Mouse (Mus musculus) neural tube, embryonic 12.5 days (tissue): ENCODE results near the gene Hsbp1. TPM values are rescaled to one million over a fixed set of nuclear protein-coding genes. Genes with fewer than 3 reads are reported as not detected.
"Not testable (repeated sequence)": the region's sequence is repeated elsewhere in the genome, so short reads cannot be mapped to it uniquely, and the experiment has no call there.

ENCODE experiments used
- ATAC-seq: fragments of 200-750 bp; cut with Nextera tagmentation; 2 replicates; pipeline ENCODE4 v1.8.0; 2017; ENCODE audit warnings: low read depth, mild to moderate bottlenecking, moderate TSS enrichment, moderate library complexity; ENCODE audit not compliant: low FRiP score
- H3K27ac ChIP-seq: fragments of 300-500 bp; sonication (generic); 2 replicates; pipeline ENCODE4 v1.5.1; 2016
- H3K27me3 ChIP-seq: fragments of 300-500 bp; sonication (generic); replicated peaks from 2 replicates; pipeline ENCODE4 v1.6.1; 2016; ENCODE audit warnings: mild to moderate bottlenecking
- H3K36me3 ChIP-seq: fragments of 300-500 bp; sonication (generic); 2 replicates; pipeline ENCODE4 v1.6.1; 2016; ENCODE audit warnings: mild to moderate bottlenecking
- H3K4me1 ChIP-seq: fragments of 300-500 bp; sonication (generic); 2 replicates; pipeline ENCODE4 v1.6.1; 2016
- H3K4me2 ChIP-seq: fragments of 300-500 bp; sonication (generic); replicated peaks from 2 replicates; pipeline ENCODE4 v1.6.1; 2016; ENCODE audit warnings: mild to moderate bottlenecking
- H3K4me3 ChIP-seq: fragments of 300-500 bp; sonication (generic); 2 replicates; pipeline ENCODE4 v1.5.1; 2016
- H3K9ac ChIP-seq: fragments of 300-500 bp; sonication (generic); 2 replicates; pipeline ENCODE4 v1.6.1; 2016; ENCODE audit warnings: mild to moderate bottlenecking
- H3K9me3 ChIP-seq: fragments of 300-500 bp; sonication (generic); 2 replicates; pipeline ENCODE4 v1.6.1; 2016; ENCODE audit warnings: mild to moderate bottlenecking
- WGBS: fragments of 180-500 bp; shearing (Covaris S2); methylation state at CpG from one replicate; pipeline ENCODE4 v1.1.7; 2016; 5-methylcytosine and 5-hydroxymethylcytosine counted together
- polyA plus RNA-seq: library from polyadenylated mRNA; unstranded; fragments of >200 nt; fragmentation: Nextera tagmentation; extraction: Ambion mirVana; gene quantifications from 2 replicates; pipeline ENCODE4 v1.2.1, GENCODE M21; 2016

The Hsbp1 gene
- polyA plus RNA-seq, result 435 TPM in 2 replicates

DNA sequence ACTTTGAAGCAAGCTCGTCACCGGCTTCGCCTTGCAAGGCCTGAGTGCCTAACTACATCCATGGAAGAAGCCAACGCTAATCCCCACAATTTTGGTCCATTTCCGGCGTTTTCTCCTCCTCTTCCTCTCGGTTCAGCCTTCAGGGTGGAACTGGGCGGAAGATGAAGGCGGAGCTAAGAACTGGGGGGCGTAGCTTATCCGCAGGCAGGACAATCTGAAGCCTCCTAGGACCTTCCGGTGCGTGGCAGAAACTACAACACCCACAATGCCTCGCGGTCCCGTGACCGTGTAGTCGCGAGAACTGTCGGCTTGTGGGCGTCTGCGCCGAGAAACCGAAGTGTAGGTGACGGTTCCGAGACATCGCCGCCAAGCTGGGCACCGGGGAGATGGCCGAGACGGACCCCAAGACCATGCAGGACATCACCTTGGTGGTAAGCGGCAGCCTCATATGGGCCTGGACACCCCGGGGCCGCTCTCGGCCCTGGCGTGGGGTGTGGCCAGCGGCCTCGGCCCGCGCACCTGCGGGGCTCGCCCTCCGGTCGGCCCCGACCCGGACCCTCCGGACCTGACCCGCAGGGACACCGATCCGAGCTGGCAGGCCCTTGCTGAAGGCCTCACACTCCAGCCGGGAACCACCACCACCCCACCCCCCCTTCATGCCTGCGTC lies at the start of gene Hsbp1:
TSS of gene Hsbp1 (plus strand) at position 299 of the 667 bp plus-strand sequence.
- 3% methylated on average over 52 of the region's 52 CpGs for WGBS

DNA sequence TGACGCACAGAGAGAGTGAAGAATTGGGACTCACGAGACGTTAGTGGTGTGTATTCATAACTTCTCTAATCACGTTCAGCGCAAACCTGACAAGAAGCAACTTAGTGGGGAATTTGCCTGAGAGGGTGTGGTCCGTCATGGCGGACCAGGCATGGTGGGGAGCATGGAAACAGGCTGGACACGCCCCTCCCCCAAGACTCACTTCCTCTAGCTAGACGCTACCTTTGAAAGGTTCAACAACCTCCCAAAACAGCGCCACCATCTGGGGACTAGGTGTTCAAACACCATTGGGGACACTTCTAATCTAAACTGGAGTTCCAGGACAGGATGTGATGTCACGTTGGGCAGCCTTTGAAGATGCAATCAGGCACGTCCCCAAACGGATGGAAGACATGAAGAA lies 48.8 kb upstream of the Hsbp1 start:
- peaks cover 5% of the 10 kb centered on the region; the same call in 1 of the 2 replicates for H3K9me3 ChIP-seq
- no peak for ATAC-seq
- no peak overlapping the region for H3K9ac ChIP-seq
- no peaks in the 10 kb centered on the region for H3K4me1 ChIP-seq
- no peak overlapping the region for H3K4me2 ChIP-seq
- H3K36me3 ChIP-seq, result no peaks in the 10 kb centered on the region
- WGBS, result 84% methylated on average over 13 of the region's 13 CpGs
- no peak overlapping the region for H3K27ac ChIP-seq
- no peaks in the 10 kb centered on the region for H3K27me3 ChIP-seq
- no peak overlapping the region for H3K4me3 ChIP-seq

More for the DNA sequence above, at the start of gene Hsbp1:
- Histone ChIP-seq H3K27me3 (no peaks in the 10 kb centered on the region), H3K4me2 (peak within 1 kb of the TSS; percentile 73), H3K36me3 (peaks cover 31% of the 10 kb centered on the region), H3K9ac (peak within 1 kb of the TSS; percentile 82), H3K9me3 (no peaks in the 10 kb centered on the region), H3K4me1 (peaks cover 6% of the 10 kb centered on the region), H3K27ac (no peak within 1 kb of the TSS), H3K4me3 (peak within 1 kb of the TSS; percentile 80)
- peak; percentile 97 for ATAC-seq

DNA sequence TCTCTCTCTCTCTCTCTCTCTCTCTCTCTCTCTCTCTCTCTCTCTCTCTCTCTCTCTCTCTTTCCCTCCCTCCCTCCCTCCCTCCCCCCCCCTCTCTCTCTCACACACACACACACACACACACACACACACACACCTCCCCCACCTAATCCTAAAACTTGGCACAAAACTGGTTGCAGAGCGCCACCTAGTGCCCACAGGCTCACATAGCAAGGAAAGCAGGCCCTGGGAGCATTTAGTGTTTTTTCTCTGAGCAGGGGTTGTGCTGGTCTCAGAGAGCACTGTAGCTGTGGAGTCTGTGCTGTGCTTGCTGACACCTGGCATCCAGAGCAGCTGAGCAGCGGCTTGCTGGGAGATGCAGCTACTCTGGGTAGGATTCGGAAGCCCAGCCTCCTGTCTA lies 46.5 kb upstream of the Hsbp1 start:
- not testable (repeated sequence) for H3K27ac ChIP-seq, H3K27me3 ChIP-seq, H3K36me3 ChIP-seq, H3K9me3 ChIP-seq, H3K4me2 ChIP-seq, H3K4me3 ChIP-seq, ATAC-seq, H3K4me1 ChIP-seq, H3K9ac ChIP-seq
- WGBS, result 31% methylated on average over 3 of the region's 3 CpGs

DNA sequence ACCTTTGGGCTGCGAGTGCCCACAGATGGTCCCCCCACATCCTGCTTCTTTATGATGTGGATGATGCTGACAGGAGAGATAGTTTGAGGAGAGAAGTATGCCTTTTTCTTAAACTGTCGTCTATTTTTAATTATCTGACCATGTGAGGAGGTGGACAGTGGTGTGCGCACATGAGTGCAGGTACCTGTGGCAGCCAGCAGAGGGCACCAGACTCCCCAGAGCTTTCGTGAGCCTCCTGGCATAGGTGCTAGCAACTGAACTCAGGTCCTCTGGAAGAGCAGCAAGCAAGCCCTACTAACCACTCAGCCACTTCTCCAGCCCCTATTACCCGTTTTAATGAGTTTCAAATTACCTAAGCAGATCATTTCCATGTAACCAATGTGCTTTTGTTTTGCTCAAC lies 44.0 kb upstream of the Hsbp1 start:
- WGBS, result 86% methylated on average over 5 of the region's 5 CpGs
- Histone ChIP-seq H3K36me3 (no peaks in the 10 kb centered on the region), H3K27ac (no peak overlapping the region), H3K4me3 (no peak overlapping the region), H3K27me3 (no peaks in the 10 kb centered on the region), H3K9ac (no peak overlapping the region), H3K4me2 (no peak overlapping the region), H3K4me1 (no peaks in the 10 kb centered on the region), H3K9me3 (peaks cover 4% of the 10 kb centered on the region; the same call in 1 of the 2 replicates)
- no peak for ATAC-seq

DNA sequence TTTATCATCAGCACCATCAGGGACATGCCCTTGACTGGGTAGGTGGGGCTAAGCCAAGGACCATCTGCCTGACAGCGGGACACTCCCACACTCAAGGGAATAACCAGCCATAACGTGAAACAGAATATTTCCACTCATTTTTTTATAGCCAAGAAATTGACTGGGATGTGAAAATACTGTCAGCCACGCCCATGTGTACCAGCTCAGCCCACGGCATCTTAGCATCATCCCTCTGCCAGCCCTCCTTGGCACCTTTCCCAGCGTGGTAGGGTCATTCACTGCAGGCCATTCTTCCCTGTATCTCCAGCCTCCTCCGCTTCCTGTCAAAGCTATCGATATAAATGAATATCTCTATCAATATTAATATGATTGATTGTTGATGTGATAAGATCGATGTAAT lies 40.1 kb upstream of the Hsbp1 start:
- ATAC-seq, result no peak
- no peak overlapping the region for H3K27ac ChIP-seq
- peaks cover 4% of the 10 kb centered on the region; the same call in 1 of the 2 replicates for H3K9me3 ChIP-seq
- no peaks in the 10 kb centered on the region for H3K4me1 ChIP-seq
- H3K9ac ChIP-seq, result no peak overlapping the region
- no peaks in the 10 kb centered on the region for H3K36me3 ChIP-seq
- H3K27me3 ChIP-seq, result no peaks in the 10 kb centered on the region
- WGBS, result 90% methylated on average over 8 of the region's 8 CpGs
- no peak overlapping the region for H3K4me3 ChIP-seq
- no peak overlapping the region for H3K4me2 ChIP-seq

DNA sequence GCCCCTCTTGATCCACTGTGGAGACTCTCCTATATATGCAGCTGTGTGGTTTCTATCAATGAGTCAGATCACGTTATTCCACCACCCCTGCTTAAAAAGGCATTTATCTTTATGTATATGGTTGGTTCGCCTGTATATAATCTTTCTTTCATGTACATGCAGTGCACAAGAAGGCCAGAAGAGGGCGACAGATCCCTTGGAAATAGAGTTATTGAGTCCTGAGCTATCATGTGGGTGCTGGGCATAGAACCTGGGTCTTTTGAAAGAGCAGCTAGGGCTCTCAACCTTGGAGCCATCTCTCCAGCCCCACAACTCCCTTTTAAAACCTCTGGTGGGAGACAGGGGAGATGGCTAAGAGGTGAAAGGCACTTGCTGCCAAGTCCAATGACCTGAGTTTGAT lies 32.9 kb upstream of the Hsbp1 start:
- ATAC-seq, result no peak
- WGBS, result 32% methylated on average over 3 of the region's 3 CpGs
- no peak overlapping the region for H3K4me3 ChIP-seq

DNA sequence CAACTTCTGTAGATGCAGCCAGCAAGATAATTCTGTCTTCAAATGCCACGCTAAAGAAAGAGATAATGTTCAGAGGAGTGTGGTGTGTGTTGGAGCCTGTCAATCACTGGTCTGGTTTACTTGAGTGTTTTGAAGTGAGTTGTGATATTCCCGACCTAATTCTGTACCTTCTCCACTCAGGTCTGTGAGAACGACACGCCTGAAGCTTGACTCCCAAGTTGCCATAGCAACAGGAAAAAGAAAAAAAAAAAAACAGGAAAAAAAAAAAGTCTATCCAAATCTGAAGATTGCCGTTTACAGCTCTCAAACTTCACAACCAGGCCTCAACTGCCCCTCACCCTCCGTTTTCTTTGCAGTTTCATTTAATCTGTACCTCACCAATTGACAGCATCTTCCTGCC lies 21.1 kb upstream of the Hsbp1 start:
- Histone ChIP-seq H3K27ac (no peak overlapping the region), H3K27me3 (no peaks in the 10 kb centered on the region), H3K4me1 (no peaks in the 10 kb centered on the region), H3K4me2 (no peak overlapping the region), H3K9me3 (no peaks in the 10 kb centered on the region), H3K36me3 (no peaks in the 10 kb centered on the region), H3K4me3 (no peak overlapping the region), H3K9ac (no peak overlapping the region)
- WGBS, result 70% methylated on average over 6 of the region's 6 CpGs
- no peak for ATAC-seq

More for the DNA sequence above, 32.9 kb upstream of the Hsbp1 start:
- Histone ChIP-seq H3K27ac (no peak overlapping the region), H3K4me2 (no peak overlapping the region), H3K27me3 (no peaks in the 10 kb centered on the region), H3K36me3 (no peaks in the 10 kb centered on the region), H3K4me1 (no peaks in the 10 kb centered on the region), H3K9me3 (no peaks in the 10 kb centered on the region), H3K9ac (no peak overlapping the region)

DNA sequence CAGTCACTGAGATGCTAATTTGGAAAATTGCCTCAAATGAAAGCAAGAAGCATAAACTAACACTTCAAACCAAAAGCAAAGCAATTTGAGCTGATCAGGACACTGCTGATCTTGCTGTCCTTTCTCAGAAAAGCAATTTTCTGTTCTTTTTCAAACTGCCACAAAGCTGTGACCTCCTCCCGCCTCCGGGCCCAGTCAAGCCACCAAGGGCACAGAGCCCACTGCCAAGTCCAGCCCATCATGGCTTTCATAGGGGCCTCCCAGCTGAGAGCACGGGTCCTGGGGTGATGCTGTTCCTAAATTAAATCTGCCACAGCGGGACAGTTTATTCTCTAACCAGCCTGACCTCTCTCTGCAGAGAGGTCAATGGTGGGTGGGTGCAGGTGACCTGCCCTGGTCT lies 4.7 kb upstream of the Hsbp1 start:
- no peak overlapping the region for H3K9ac ChIP-seq
- no peaks in the 10 kb centered on the region for H3K9me3 ChIP-seq
- no peak overlapping the region for H3K4me2 ChIP-seq
- no peaks in the 10 kb centered on the region for H3K36me3 ChIP-seq
- no peak overlapping the region for H3K27ac ChIP-seq
- 85% methylated on average over 4 of the region's 4 CpGs for WGBS
- ATAC-seq, result no peak
- no peaks in the 10 kb centered on the region for H3K27me3 ChIP-seq
- H3K4me3 ChIP-seq, result no peak overlapping the region
- no peaks in the 10 kb centered on the region for H3K4me1 ChIP-seq

DNA sequence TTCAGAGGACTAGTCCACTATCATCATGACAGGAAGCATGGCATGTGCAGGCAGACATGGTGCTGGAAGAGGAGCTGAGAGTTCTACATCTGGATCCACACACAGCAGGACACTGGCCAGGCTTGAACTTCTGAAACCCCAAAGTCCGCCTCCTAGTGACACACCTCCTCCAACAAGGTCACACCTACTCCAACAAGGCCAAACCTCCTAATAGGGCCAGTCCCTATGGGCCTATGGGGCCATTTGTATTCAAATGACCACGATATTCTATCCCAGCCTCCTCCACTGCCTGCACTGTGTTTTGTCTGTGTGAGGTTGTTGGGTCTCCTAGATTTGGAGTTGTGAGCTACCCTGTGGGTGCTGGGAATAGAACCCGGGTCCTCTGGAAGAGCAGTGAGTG lies 682 bp upstream of the Hsbp1 start:
- Histone ChIP-seq H3K27me3 (no peaks in the 10 kb centered on the region), H3K9ac (no peak overlapping the region), H3K4me2 (peak overlapping the region; percentile 73), H3K4me3 (peak overlapping the region; percentile 80; the same call in 1 of the 2 replicates), H3K9me3 (no peaks in the 10 kb centered on the region), H3K36me3 (peaks cover 23% of the 10 kb centered on the region), H3K27ac (no peak overlapping the region), H3K4me1 (peaks cover 6% of the 10 kb centered on the region)
- ATAC-seq, result peak; percentile 35
- 86% methylated on average over 3 of the region's 3 CpGs for WGBS

DNA sequence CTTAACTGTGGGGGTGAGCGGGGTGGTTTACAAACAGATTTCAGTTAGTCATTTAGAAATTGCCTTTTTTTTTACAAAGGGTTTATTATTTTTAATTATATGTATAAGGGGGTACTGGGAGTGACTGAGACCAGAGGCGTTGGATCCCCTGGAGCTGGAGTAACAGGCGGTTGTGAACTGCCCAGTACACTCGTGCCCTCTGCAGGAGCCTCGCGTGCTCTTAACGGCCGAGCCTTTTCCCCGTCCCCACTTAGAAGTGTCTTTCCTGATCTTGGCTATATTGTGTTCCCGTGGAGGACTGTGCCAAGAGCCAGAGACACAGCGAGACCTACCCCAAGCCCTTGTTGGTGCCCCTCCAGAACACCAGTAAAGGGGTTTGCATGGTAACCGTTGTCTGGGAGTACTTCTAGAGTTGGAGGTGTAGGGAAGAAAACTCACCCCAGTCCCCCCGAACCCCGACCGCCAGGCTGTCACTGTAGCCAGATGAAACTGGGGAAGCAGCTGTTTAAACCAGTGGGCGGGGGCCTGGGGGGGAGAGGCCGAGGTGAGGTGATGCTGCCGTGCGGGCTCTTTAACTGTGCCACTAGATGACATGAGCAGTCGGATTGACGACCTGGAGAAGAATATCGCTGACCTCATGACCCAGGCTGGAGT lies 868 bp downstream of the Hsbp1 start:
- H3K36me3 ChIP-seq, result peaks cover 35% of the 10 kb centered on the region
- no peak overlapping the region for H3K27ac ChIP-seq
- peak overlapping the region; percentile 82 for H3K9ac ChIP-seq
- peak overlapping the region; percentile 80 for H3K4me3 ChIP-seq
- peaks cover 6% of the 10 kb centered on the region for H3K4me1 ChIP-seq
- 57% methylated on average over 22 of the region's 22 CpGs for WGBS
- H3K9me3 ChIP-seq, result no peaks in the 10 kb centered on the region
- no peaks in the 10 kb centered on the region for H3K27me3 ChIP-seq
- no peak for ATAC-seq
- H3K4me2 ChIP-seq, result peak overlapping the region; percentile 73

DNA sequence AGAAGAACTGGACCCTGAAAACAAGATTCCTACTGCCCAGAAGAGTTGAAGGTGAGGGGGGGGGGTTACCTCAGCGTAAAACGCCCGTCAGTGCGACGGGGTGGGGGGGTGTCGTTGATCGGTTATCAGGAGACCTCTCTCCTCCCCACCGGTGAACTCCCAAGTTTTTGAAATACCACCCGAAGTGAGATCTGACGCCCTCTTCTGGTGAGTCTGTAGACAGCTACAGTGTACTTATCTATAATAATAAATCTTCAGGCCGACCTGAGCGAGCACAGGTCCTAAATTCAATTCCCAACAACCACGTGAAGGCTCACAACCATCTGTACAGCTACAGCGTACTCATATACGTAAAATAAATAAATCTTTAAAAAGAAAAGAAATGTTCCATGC lies 1.4 kb downstream of the Hsbp1 start:
- no peak overlapping the region; the same call in 1 of the 2 replicates for H3K9ac ChIP-seq
- H3K4me3 ChIP-seq, result no peak overlapping the region
- 81% methylated on average over 15 of the region's 15 CpGs for WGBS
- no peaks in the 10 kb centered on the region for H3K9me3 ChIP-seq
- H3K4me2 ChIP-seq, result peak overlapping the region; percentile 73
- no peak overlapping the region for H3K27ac ChIP-seq
- H3K36me3 ChIP-seq, result peaks cover 39% of the 10 kb centered on the region
- H3K4me1 ChIP-seq, result peaks cover 6% of the 10 kb centered on the region
- H3K27me3 ChIP-seq, result no peaks in the 10 kb centered on the region
- ATAC-seq, result no peak

DNA sequence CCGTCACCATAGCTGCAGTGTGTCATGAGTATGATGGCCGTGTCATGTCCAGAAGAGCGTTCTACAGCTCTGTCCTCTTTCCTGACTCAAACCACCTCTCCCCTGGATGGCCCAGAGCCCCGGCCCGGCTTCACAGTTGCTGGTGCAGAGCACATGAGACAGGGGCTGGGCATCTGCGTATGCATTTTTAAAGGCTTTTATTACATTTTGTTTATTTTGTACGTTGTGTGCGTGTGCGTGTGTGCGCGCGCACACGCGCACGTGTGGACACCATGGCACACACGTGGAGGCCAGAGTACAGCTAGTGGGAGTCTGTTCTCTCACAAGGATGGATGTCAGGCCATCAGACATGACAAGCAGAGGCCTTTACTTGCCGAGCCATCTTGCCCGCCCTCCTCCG lies 7.4 kb downstream of the Hsbp1 start:
- H3K27me3 ChIP-seq, result no peaks in the 10 kb centered on the region
- H3K36me3 ChIP-seq, result peaks cover 43% of the 10 kb centered on the region
- H3K4me1 ChIP-seq, result no peaks in the 10 kb centered on the region
- no peak overlapping the region for H3K27ac ChIP-seq
- H3K4me3 ChIP-seq, result no peak overlapping the region
- WGBS, result 95% methylated on average over 19 of the region's 19 CpGs
- no peak overlapping the region for H3K9ac ChIP-seq
- no peak for ATAC-seq
- no peaks in the 10 kb centered on the region for H3K9me3 ChIP-seq
- no peak overlapping the region for H3K4me2 ChIP-seq
